Mouse (Mus musculus) bone marrow macrophage, adult 2 months (primary cell): ENCODE measurements at regions not wholly inside any gene's neighbourhood (a gene's known extent, or its start where the extent isn't known, plus 50 kb on each side); places are given as distances from the start of the nearest gene placed in this dataset.

Source experiments
- CTCF ChIP-seq: IDR thresholded peaks from 2 replicates; pipeline ENCODE4 v1.5.1; 2012; ENCODE audit warnings: low read depth, mild to moderate bottlenecking, low read length, moderate library complexity
- POLR2A ChIP-seq: IDR thresholded peaks from 2 replicates; pipeline ENCODE4 v1.6.1; 2012; ENCODE audit warnings: mild to moderate bottlenecking, low read depth, low read length, borderline replicate concordance

DNA sequence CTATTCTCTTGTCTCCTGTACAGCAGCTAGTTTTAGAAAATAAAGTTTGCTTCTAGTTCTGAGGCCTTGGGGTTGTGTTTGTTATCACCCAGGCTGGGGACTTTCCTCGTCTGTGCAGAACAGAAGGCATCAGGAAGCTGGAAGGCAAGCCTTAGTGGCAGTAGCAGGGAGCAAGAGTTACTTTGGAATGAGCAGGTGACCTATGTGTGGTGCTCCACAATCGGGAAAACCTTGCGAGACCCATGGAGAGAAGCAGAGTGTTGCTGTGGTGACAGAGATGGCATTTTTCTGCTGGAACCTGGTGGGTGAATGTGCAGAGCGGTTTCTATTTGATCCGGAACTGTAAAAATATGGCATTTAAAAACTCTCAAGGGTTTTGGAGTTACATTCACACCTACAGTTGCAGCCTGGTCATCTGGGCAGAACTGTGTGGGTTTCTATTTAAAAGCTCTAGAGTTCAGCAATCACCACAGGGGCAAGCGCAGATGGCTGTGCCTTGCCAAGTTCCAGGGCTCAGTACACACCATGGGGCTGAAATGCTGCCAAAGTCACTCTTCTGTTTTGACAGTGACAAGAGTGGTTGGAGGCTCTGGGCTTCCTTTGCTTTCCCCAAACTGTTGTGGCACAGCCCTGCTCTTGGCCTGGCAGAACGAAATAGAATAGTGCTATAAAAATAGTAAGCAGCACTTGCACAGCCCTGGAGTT, 195.7 kb downstream of the Stk31 start:
- TF ChIP-seq POLR2A (no peak), CTCF (no peak)
